Mouse (Mus musculus) lung, postnatal 0 days (tissue): ENCODE measurements around the gene Scn5a.

Source experiments
- CTCF ChIP-seq: IDR thresholded peaks from 2 replicates; pipeline ENCODE4 v1.5.1; 2016; ENCODE audit warnings: antibody characterized with exemption, mild to moderate bottlenecking
- EP300 ChIP-seq: IDR thresholded peaks from 2 replicates; pipeline ENCODE4 v1.6.1; 2016; ENCODE audit warnings: antibody characterized with exemption, mild to moderate bottlenecking, control low read depth

- TF ChIP-seq CTCF (no peak), EP300 (no peak)
Measured at GRCm38 (mm10) chr9:119473011-119473410, 105.8 kb downstream of the Scn5a start.
